Mouse (Mus musculus): ENCODE results near the gene Fkbp5.

DNA sequence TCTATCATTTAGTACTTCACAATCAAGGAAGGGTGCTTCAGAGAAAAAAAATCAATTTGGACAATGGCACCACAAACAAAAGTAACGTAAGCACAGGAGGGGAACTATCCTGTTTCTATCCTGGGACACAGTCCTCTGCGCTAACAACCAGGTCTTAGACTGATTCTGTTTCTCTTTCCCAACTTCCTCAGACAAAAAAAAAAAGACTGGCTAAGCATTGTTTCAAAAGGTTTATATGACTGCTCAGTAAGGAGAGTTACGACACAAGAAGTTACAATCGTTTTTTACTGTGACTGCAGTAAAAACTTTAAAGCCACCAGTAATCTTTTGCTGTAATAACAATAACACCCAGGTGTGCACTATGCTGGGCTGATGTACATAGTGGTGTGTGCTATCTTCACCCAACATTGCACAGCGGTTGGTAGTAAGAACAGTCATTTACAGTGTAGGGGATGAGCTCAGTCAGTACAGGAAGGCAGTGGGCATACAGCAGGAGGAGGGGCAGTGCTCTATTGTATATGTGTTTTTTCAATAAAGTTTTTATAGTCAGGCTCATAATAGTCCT lies 82.3 kb downstream of the Fkbp5 start:
- TF ChIP-seq CTCF (IDR thresholded peaks at IDR 0.05): no peak
- no peak for TF ChIP-seq EP300 (IDR thresholded peaks at IDR 0.05)
